Mouse (Mus musculus): Measurements from ENCODE around the gene Cwc27. TPM values are rescaled to one million over a fixed set of nuclear protein-coding genes. Genes with fewer than 3 reads are reported as not detected.

Gene Cwc27
- polyA plus RNA-seq, 1 experiment from 2014 or later = 25.8 TPM

GRCm38 (mm10) chr13:104632427-104633167, 184.3 kb downstream of the Cwc27 start:
- H3K9ac ChIP-seq = no peak overlapping the region
- ATAC-seq (ENCODE audit: low read depth) = no peak
- H3K4me3 ChIP-seq = no peak overlapping the region
- H3K27ac ChIP-seq (replicated peaks) = no peak overlapping the region
- H3K4me1 ChIP-seq (replicated peaks) = no peaks in the 10 kb centered on the region; the same call in none of the 2 replicates
- H3K4me2 ChIP-seq = no peak overlapping the region
- H3K27me3 ChIP-seq = no peaks in the 10 kb centered on the region
- H3K36me3 ChIP-seq = peaks cover 6% of the 10 kb centered on the region; the same call in 1 of the 2 replicates
- 67% methylated on average over 7 of the region's 7 CpGs for WGBS
- no peaks in the 10 kb centered on the region for H3K9me3 ChIP-seq

DNA sequence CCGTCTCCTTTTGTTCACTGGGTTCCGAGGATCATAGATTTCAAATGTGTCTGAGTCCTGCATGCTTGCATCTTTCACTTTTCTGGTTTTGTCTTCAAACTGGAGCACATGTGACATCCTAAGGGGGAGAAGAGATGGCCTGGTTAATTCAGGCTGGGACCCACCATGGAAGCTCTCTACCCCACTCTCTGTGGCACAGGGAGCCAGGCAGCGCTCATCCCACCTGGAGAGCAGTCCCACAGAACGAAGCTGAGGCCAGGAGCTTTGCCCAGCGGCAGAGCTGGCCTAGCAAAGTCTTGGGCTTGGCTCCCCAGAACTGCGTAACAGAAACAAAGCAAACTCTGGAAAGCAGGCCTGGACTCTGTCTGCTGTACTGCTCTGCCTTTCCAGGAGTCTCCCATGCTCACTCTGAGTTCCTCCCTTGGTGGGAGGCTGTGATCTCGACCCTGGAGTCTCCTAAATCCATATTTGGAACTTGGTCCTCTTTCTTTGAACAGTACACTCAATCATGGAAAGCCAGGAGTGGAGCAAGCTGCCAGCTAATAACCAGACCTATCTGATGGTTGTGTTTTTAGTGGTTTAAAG, 185.2 kb downstream of the Cwc27 start:
- no peak overlapping the region for H3K9ac ChIP-seq
- H3K27ac ChIP-seq (replicated peaks) = no peak overlapping the region
- H3K4me1 ChIP-seq (replicated peaks) = peaks cover 3% of the 10 kb centered on the region
- no peak overlapping the region for H3K4me2 ChIP-seq
- H3K4me3 ChIP-seq = no peak overlapping the region
- no peak for ATAC-seq (ENCODE audit: low read depth)
- H3K36me3 ChIP-seq = peaks cover 6% of the 10 kb centered on the region; the same call in 1 of the 2 replicates
- WGBS = 84% methylated on average over 7 of the region's 7 CpGs
- H3K9me3 ChIP-seq = no peaks in the 10 kb centered on the region
- H3K27me3 ChIP-seq = no peaks in the 10 kb centered on the region

GRCm38 (mm10) chr13:104630808-104631207, 186.1 kb downstream of the Cwc27 start:
- Histone ChIP-seq H3K9ac (no peak overlapping the region), H3K9me3 (no peaks in the 10 kb centered on the region), H3K27me3 (no peaks in the 10 kb centered on the region), H3K36me3 (peaks cover 7% of the 10 kb centered on the region; the same call in 1 of the 2 replicates), H3K4me2 (no peak overlapping the region), H3K27ac (replicated peaks) (no peak overlapping the region), H3K4me1 (replicated peaks) (peaks cover 3% of the 10 kb centered on the region), H3K4me3 (no peak overlapping the region)
- WGBS = 92% methylated on average over 5 of the region's 5 CpGs
- ATAC-seq (ENCODE audit: low read depth) = no peak

DNA sequence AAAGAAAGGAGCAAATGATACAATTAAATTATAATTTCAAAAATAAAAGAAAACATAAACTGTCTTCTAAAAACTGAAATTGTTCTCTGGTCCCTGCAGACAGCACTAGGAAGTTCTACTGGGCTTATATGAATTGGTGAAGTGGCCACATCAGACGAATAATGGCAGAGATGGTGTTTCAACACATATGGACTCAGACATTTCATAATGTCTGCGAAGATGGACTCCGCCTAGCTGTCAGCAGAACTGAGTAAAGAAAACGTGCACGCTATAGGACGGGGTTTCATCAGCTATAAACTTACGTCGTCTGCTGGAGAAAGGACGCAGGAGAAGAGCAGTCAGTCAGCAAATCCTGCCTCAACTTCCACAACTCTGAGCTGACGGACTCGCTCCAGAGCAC, 187.3 kb downstream of the Cwc27 start:
- H3K27ac ChIP-seq (replicated peaks) = no peak overlapping the region
- H3K9me3 ChIP-seq = no peaks in the 10 kb centered on the region
- 93% methylated on average over 11 of the region's 11 CpGs for WGBS
- no peaks in the 10 kb centered on the region for H3K27me3 ChIP-seq
- no peak for ATAC-seq (ENCODE audit: low read depth)
- H3K4me1 ChIP-seq (replicated peaks) = peaks cover 3% of the 10 kb centered on the region
- H3K9ac ChIP-seq = no peak overlapping the region
- no peak overlapping the region for H3K4me2 ChIP-seq
- H3K36me3 ChIP-seq = peaks cover 12% of the 10 kb centered on the region; the same call in 1 of the 2 replicates
- no peak overlapping the region for H3K4me3 ChIP-seq

GRCm38 (mm10) chr13:104628019-104628418, 188.9 kb downstream of the Cwc27 start:
- no peaks in the 10 kb centered on the region for H3K9me3 ChIP-seq
- WGBS = 46% methylated on average over 4 of the region's 4 CpGs

GRCm38 (mm10) chr13:104627169-104627909, 189.6 kb downstream of the Cwc27 start:
- H3K4me1 ChIP-seq (replicated peaks) = peaks cover 3% of the 10 kb centered on the region
- ATAC-seq (ENCODE audit: low read depth) = no peak
- H3K36me3 ChIP-seq = peaks cover 12% of the 10 kb centered on the region; the same call in 1 of the 2 replicates
- no peak overlapping the region for H3K9ac ChIP-seq
- no peaks in the 10 kb centered on the region for H3K9me3 ChIP-seq
- WGBS = 81% methylated on average over 11 of the region's 11 CpGs
- no peaks in the 10 kb centered on the region for H3K27me3 ChIP-seq
- H3K4me2 ChIP-seq = no peak overlapping the region
- no peak overlapping the region for H3K27ac ChIP-seq (replicated peaks)
- H3K4me3 ChIP-seq = no peak overlapping the region

More at GRCm38 (mm10) chr13:104628019-104628418, 188.9 kb downstream of the Cwc27 start:
- Histone ChIP-seq H3K4me2 (no peak overlapping the region), H3K9ac (no peak overlapping the region), H3K4me3 (no peak overlapping the region), H3K4me1 (replicated peaks) (peaks cover 3% of the 10 kb centered on the region), H3K36me3 (peaks cover 12% of the 10 kb centered on the region; the same call in 1 of the 2 replicates), H3K27me3 (no peaks in the 10 kb centered on the region), H3K27ac (replicated peaks) (no peak overlapping the region)
- no peak for ATAC-seq (ENCODE audit: low read depth)

DNA sequence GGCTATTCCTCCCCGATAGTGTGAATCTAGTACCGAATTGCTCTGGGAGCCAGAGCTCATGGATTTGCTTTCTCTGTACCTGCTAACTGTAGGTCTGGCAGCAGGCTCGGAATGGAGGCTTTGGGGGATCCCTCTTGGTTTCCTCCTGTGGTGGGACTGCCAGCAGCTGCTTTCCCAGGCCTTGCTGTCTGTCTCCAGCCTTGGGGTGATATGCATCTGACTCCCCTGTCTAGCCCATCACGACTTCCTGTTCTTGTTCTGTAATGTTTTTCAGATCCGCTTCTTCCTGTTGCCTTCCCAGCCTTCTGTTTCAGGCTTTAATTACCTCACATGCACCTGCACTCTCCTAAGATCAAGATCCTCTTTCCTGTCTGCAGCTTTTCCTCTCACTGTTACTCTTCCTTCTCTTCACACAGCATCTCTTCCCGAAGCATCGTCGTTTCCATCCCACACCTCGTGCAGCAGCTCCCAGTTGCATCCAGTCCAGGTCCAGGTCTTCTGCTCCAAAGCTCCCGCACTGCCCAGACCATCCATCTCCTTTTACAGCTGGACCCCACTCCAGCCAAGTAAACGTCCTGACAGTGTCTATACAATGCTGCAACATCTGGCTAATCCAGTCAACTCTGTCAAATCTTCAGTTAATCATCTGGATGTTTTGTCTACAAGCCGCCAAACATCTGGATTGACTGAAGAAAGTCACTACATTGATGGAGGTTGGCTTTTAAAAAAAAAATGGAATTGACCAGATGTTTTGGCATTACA, 193.6 kb downstream of the Cwc27 start:
- no peaks in the 10 kb centered on the region for H3K27me3 ChIP-seq
- H3K36me3 ChIP-seq = 0 out of 2 replicates have a peak, but pooled peaks cover 6% of the 10 kb centered on the region
- H3K9ac ChIP-seq = no peak overlapping the region
- no peak overlapping the region for H3K4me3 ChIP-seq
- WGBS = 85% methylated on average over 12 of the region's 12 CpGs
- H3K4me2 ChIP-seq = no peak overlapping the region
- no peak for ATAC-seq (ENCODE audit: low read depth)
- H3K27ac ChIP-seq (replicated peaks) = no peak overlapping the region
- H3K4me1 ChIP-seq (replicated peaks) = peaks cover 3% of the 10 kb centered on the region; the same call in 1 of the 2 replicates
- H3K9me3 ChIP-seq = no peaks in the 10 kb centered on the region

DNA sequence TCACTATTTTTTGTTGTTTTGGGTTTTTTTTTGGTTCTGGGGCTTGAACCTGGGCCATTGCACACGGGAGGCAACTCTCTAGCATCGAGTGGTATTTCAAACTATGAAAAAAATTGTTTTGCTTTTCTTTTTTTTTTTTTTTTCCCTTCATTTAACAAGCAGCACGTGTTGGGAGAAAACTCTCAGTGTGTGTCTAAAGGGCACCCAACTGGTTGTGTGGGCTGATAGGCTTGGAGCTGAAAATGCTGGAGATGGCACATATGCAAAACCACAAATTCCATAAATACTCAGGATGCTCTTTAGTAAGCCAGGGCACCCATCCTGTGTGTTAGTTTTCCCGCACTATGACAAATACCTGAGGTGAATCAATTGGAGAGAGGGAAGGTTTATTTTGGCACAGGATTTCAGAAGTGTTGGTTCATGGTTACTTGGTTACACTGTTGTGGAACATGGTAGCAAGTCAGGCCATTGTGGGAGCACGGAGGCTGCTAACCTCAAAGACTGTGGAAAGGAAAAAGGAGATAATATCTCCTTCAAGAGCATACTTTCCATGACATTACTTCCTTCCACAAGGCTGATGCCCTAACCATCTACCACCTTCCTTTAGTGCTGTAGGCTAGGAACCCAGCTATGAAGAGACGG, 194.7 kb downstream of the Cwc27 start:
- Histone ChIP-seq H3K27me3 (no peaks in the 10 kb centered on the region), H3K36me3 (0 out of 2 replicates have a peak, but pooled peaks cover 6% of the 10 kb centered on the region), H3K4me2 (no peak overlapping the region), H3K27ac (replicated peaks) (no peak overlapping the region), H3K9ac (no peak overlapping the region), H3K9me3 (no peaks in the 10 kb centered on the region), H3K4me3 (no peak overlapping the region), H3K4me1 (replicated peaks) (0 out of 2 replicates have a peak, but pooled peaks cover under 1% of the 10 kb centered on the region)
- 90% methylated on average over 6 of the region's 6 CpGs for WGBS
- no peak for ATAC-seq (ENCODE audit: low read depth)

- no peak overlapping the region for H3K9ac ChIP-seq
Measured at GRCm38 (mm10) chr13:104620423-104620822, 196.5 kb downstream of the Cwc27 start.

GRCm38 (mm10) chr13:104619503-104620288, 197.2 kb downstream of the Cwc27 start:
- ATAC-seq (ENCODE audit: low read depth) = no peak
- Histone ChIP-seq H3K9ac (no peak overlapping the region), H3K9me3 (no peaks in the 10 kb centered on the region), H3K4me3 (no peak overlapping the region), H3K36me3 (no peaks in the 10 kb centered on the region), H3K4me1 (replicated peaks) (no peaks in the 10 kb centered on the region), H3K4me2 (no peak overlapping the region), H3K27ac (replicated peaks) (no peak overlapping the region), H3K27me3 (no peaks in the 10 kb centered on the region)
- 90% methylated on average over 7 of the region's 7 CpGs for WGBS

More at GRCm38 (mm10) chr13:104620423-104620822, 196.5 kb downstream of the Cwc27 start:
- 0 out of 2 replicates have a peak, but pooled peaks cover under 1% of the 10 kb centered on the region for H3K36me3 ChIP-seq
- no peak overlapping the region for H3K27ac ChIP-seq (replicated peaks)
- H3K4me2 ChIP-seq = no peak overlapping the region
- ATAC-seq (ENCODE audit: low read depth) = no peak
- H3K27me3 ChIP-seq = no peaks in the 10 kb centered on the region
- no peak overlapping the region for H3K4me3 ChIP-seq
- no peaks in the 10 kb centered on the region for H3K4me1 ChIP-seq (replicated peaks)
- WGBS = 75% methylated on average over 2 of the region's 2 CpGs
- no peaks in the 10 kb centered on the region for H3K9me3 ChIP-seq

All from neural tube, embryonic 13.5 days (tissue).